Mouse (Mus musculus) ES-E14 (cell line): ENCODE data around the gene Mthfd1l.

ENCODE experiments used
- CHD2 ChIP-seq: IDR thresholded peaks from 2 replicates; pipeline ENCODE4 v1.6.1; 2014; ENCODE audit warnings: mild to moderate bottlenecking, low read depth, low read length, inconsistent platforms
- HCFC1 ChIP-seq: IDR thresholded peaks from 2 replicates; pipeline ENCODE4 v1.6.1; 2012; ENCODE audit warnings: low read length, inconsistent platforms, borderline replicate concordance; ENCODE audit not compliant: insufficient read depth
- MAFK ChIP-seq: IDR thresholded peaks from 2 replicates; pipeline ENCODE4 v1.6.1; 2014; ENCODE audit warnings: mild to moderate bottlenecking, low read depth, low read length, inconsistent platforms; ENCODE audit not compliant: insufficient read depth
- ZC3H11A ChIP-seq: IDR thresholded peaks from 2 replicates; pipeline ENCODE4 v1.6.1; 2012; ENCODE audit warnings: low read depth, mild to moderate bottlenecking, inconsistent platforms, low read length, borderline replicate concordance
- ZNF384 ChIP-seq: IDR thresholded peaks from 2 replicates; pipeline ENCODE4 v1.6.1; 2012; ENCODE audit warnings: low read depth, low read length, inconsistent platforms

DNA sequence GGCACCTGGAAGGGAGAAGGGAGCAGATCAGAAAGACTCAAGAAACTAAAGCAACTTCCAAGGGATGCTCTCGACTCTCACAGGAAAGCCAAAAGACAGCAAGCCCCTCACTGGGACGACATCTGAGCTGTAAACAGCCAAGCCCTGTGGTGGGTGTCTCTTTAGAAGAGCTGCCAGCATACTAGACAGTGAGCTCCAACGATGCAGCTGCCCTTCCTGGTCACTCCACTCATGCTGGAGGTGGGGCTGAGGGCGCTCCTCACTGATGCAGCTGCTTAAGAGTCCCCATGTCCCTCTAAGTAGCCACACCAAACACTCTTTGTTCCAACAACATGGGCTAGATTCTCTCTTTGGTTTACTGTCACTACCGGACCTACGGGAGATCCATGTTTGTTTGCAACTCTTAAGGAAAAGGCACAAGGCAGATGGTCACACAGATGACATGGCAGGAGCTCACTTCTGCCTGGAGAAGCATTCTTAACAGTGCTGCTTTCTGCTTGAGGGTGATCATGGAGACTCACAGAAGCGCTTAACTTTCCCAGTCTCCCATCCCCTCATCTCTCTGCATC lies 96.4 kb downstream of the Mthfd1l start:
- no peak for TF ChIP-seq ZNF384
- TF ChIP-seq MAFK = no peak
- no peak for TF ChIP-seq CHD2
- TF ChIP-seq ZC3H11A = no peak
- no peak for TF ChIP-seq HCFC1
